Mouse (Mus musculus) bone marrow macrophage, adult 2 months (primary cell): ENCODE results near the gene Dcst2.

ENCODE experiments used
- CTCF ChIP-seq: IDR thresholded peaks from 2 replicates; pipeline ENCODE4 v1.5.1; 2012; ENCODE audit warnings: low read depth, mild to moderate bottlenecking, low read length, moderate library complexity
- POLR2A ChIP-seq: IDR thresholded peaks from 2 replicates; pipeline ENCODE4 v1.6.1; 2012; ENCODE audit warnings: mild to moderate bottlenecking, low read depth, low read length, borderline replicate concordance

GRCm38 (mm10) chr3:89402693-89403092, 40.9 kb downstream of the Dcst2 start, which contains the start of gene Lenep:
- TF ChIP-seq CTCF: no peak
- no peak for TF ChIP-seq POLR2A
